Mouse (Mus musculus): ENCODE results near the gene Cdca5.

- TF ChIP-seq CTCF (IDR thresholded peaks at IDR 0.05; ENCODE audit: low read depth) (0 out of 2 replicates have a peak, but pooled peaks have one; percentile 14), EP300 (IDR thresholded peaks at IDR 0.05; ENCODE audit: low read depth) (no peak)
Measured at GRCm38 (mm10) chr19:6084478-6085248, at the start of gene Cdca5, which contains the start of gene Zfpl1.

Measured in liver, embryonic 14.5 days (tissue).